Comparison of ENCODE assay signal across 10 mouse cellular contexts in genomic region chr16:10849965-10850861, GRCm38 (mm10). TPM values are rescaled to one million over a fixed set of nuclear protein-coding genes. Genes with fewer than 3 reads are reported as not detected.
DNase-seq lines count a peak whose midpoint lies in the region; ATAC-seq and TF ChIP-seq lines count a peak whose summit lies in the region.
"Had no signal": no experiment of that assay in that cellular context is flagged by ENCODE, and none has a peak within 500 bp of the region (broad histone marks: within the 10 kb centered on the region; RNA-seq: fewer than 3 reads in every experiment).

No protein-coding gene starts in this region.

- no peak overlapping the region for H3K9ac ChIP-seq in forebrain, embryonic 12.5 days
- H3K9ac ChIP-seq in embryonic facial prominence, embryonic 11.5 days (replicated peaks; ENCODE audit: low read length) = no peak overlapping the region
- no peak overlapping the region for H3K9ac ChIP-seq in intestine, embryonic 16.5 days (ENCODE audit: low read depth, low read length)
- H3K9ac ChIP-seq in limb, embryonic 15.5 days = no peak overlapping the region
- H3K9ac ChIP-seq: liver, embryonic 14.5 days had no signal

- peaks cover 16% of the 10 kb centered on the region for H3K36me3 ChIP-seq in forebrain, embryonic 10.5 days (replicated peaks)
- H3K36me3 ChIP-seq in forebrain, embryonic 12.5 days (replicated peaks) = no peaks in the 10 kb centered on the region
- no peaks in the 10 kb centered on the region for H3K36me3 ChIP-seq in embryonic facial prominence, embryonic 11.5 days (replicated peaks; ENCODE audit: control insufficient read depth, insufficient read depth, low read depth, low read length)
- no peaks in the 10 kb centered on the region for H3K36me3 ChIP-seq in intestine, embryonic 16.5 days (ENCODE audit: control insufficient read depth, insufficient read depth, low read length)
- no peaks in the 10 kb centered on the region for H3K36me3 ChIP-seq in limb, embryonic 15.5 days
- no peaks in the 10 kb centered on the region for H3K36me3 ChIP-seq in thymus, adult 2 months (ENCODE audit: control insufficient read depth, insufficient read depth, low read length)

- TF ChIP-seq CTCF in thymus, adult 2 months (IDR thresholded peaks at IDR 0.05; ENCODE audit: borderline replicate concordance, control insufficient read depth, extremely low read depth, insufficient read depth, low read length, poor library complexity) = no peak

- DNase-seq in forebrain, embryonic 10.5 days (ENCODE audit: extremely low spot score, low spot score) = no peak
- DNase-seq in Muller cell, postnatal 12 days (ENCODE audit: inconsistent ontology term) = peak; percentile 64
- DNase-seq in embryonic facial prominence, embryonic 11.5 days (ENCODE audit: low spot score) = peak; percentile 75
- peak; percentile 70 for DNase-seq in testis, postnatal 10 days (ENCODE audit: low spot score)
- no peak for DNase-seq in thymus, adult 2 months

- WGBS in forebrain, embryonic 10.5 days = 75% methylated on average over 12 of the region's 12 CpGs
- WGBS in forebrain, embryonic 12.5 days = 79% methylated on average over 12 of the region's 12 CpGs
- 38% methylated on average over 12 of the region's 12 CpGs for WGBS in embryonic facial prominence, embryonic 11.5 days
- WGBS in intestine, embryonic 16.5 days = 53% methylated on average over 12 of the region's 12 CpGs
- WGBS in limb, embryonic 15.5 days = 26% methylated on average over 12 of the region's 12 CpGs
- 74% methylated on average over 12 of the region's 12 CpGs for WGBS in thymus, adult 2 months

- TF ChIP-seq POLR2A in thymus, adult 2 months (IDR thresholded peaks at IDR 0.05; ENCODE audit: control insufficient read depth, extremely low read depth, insufficient read depth, low read length, poor library complexity) = no peak

- ATAC-seq in forebrain, embryonic 12.5 days (ENCODE audit: low FRiP score) = no peak
- ATAC-seq in embryonic facial prominence, embryonic 11.5 days (replicated peaks; ENCODE audit: insufficient number of reproducible peaks, low FRiP score, low TSS enrichment, low read depth) = no peak
- ATAC-seq in intestine, embryonic 16.5 days = peak; percentile 47
- ATAC-seq in limb, embryonic 15.5 days (ENCODE audit: insufficient number of reproducible peaks, low FRiP score, low TSS enrichment, low read depth) = peak; percentile 70

- H3K4me2 ChIP-seq in forebrain, embryonic 12.5 days = no peak overlapping the region
- no peak overlapping the region for H3K4me2 ChIP-seq in embryonic facial prominence, embryonic 11.5 days (ENCODE audit: low read depth, low read length)
- no peak overlapping the region for H3K4me2 ChIP-seq in intestine, embryonic 16.5 days (ENCODE audit: low read depth, low read length)
- H3K4me2 ChIP-seq in limb, embryonic 15.5 days = peak overlapping the region; percentile 22

- H3K9me3 ChIP-seq in forebrain, embryonic 10.5 days = no peaks in the 10 kb centered on the region
- no peaks in the 10 kb centered on the region for H3K9me3 ChIP-seq in forebrain, embryonic 12.5 days
- no peaks in the 10 kb centered on the region for H3K9me3 ChIP-seq in embryonic facial prominence, embryonic 11.5 days (replicated peaks; ENCODE audit: control insufficient read depth, low read length)
- H3K9me3 ChIP-seq in intestine, embryonic 16.5 days (ENCODE audit: control insufficient read depth, low read length) = no peaks in the 10 kb centered on the region
- H3K9me3 ChIP-seq in limb, embryonic 15.5 days = no peaks in the 10 kb centered on the region

- peaks cover 18% of the 10 kb centered on the region for H3K4me1 ChIP-seq in forebrain, embryonic 10.5 days
- H3K4me1 ChIP-seq in forebrain, embryonic 12.5 days = peaks cover 7% of the 10 kb centered on the region; the same call in 1 of the 2 replicates
- no peaks in the 10 kb centered on the region for H3K4me1 ChIP-seq in embryonic facial prominence, embryonic 11.5 days (ENCODE audit: control insufficient read depth, insufficient read depth, low read length)
- peaks cover 14% of the 10 kb centered on the region for H3K4me1 ChIP-seq in intestine, embryonic 16.5 days (ENCODE audit: control insufficient read depth, insufficient read depth, low read length)
- peaks cover 46% of the 10 kb centered on the region for H3K4me1 ChIP-seq in limb, embryonic 15.5 days
- H3K4me1 ChIP-seq in thymus, adult 2 months (replicated peaks; ENCODE audit: control insufficient read depth, insufficient read depth, low read length) = peaks cover 34% of the 10 kb centered on the region

- no peak overlapping the region for H3K4me3 ChIP-seq in forebrain, embryonic 10.5 days
- no peak overlapping the region for H3K4me3 ChIP-seq in forebrain, embryonic 12.5 days (replicated peaks)
- H3K4me3 ChIP-seq in embryonic facial prominence, embryonic 11.5 days (ENCODE audit: low read depth, low read length) = no peak overlapping the region
- H3K4me3 ChIP-seq in intestine, embryonic 16.5 days (ENCODE audit: low read length) = no peak overlapping the region
- H3K4me3 ChIP-seq in limb, embryonic 15.5 days = no peak overlapping the region
- no peak overlapping the region for H3K4me3 ChIP-seq in thymus, adult 2 months (ENCODE audit: control insufficient read depth, insufficient read depth, low read length)

- 0 out of 2 replicates have a peak overlapping the region, but pooled peaks have one; percentile 25 for H3K27ac ChIP-seq in forebrain, embryonic 10.5 days
- no peak overlapping the region for H3K27ac ChIP-seq in forebrain, embryonic 12.5 days
- 0 out of 2 replicates have a peak overlapping the region, but pooled peaks have one; percentile 2 for H3K27ac ChIP-seq in embryonic facial prominence, embryonic 11.5 days (replicated peaks; ENCODE audit: low read depth, low read length)
- H3K27ac ChIP-seq in intestine, embryonic 16.5 days (ENCODE audit: low read length) = peak overlapping the region; percentile 37
- H3K27ac ChIP-seq in limb, embryonic 15.5 days = peak overlapping the region; percentile 93
- no peak overlapping the region for H3K27ac ChIP-seq in thymus, adult 2 months (ENCODE audit: control insufficient read depth, insufficient read depth, low read length)
- H3K27ac ChIP-seq: liver, embryonic 14.5 days had no signal

- H3K27me3 ChIP-seq in forebrain, embryonic 10.5 days (ENCODE audit: poor library complexity, severe bottlenecking) = no peaks in the 10 kb centered on the region
- H3K27me3 ChIP-seq in forebrain, embryonic 12.5 days = no peaks in the 10 kb centered on the region
- no peaks in the 10 kb centered on the region for H3K27me3 ChIP-seq in embryonic facial prominence, embryonic 11.5 days (ENCODE audit: control insufficient read depth, insufficient read depth, low read length)
- H3K27me3 ChIP-seq in intestine, embryonic 16.5 days (replicated peaks; ENCODE audit: control insufficient read depth, insufficient read depth, low read length) = no peaks in the 10 kb centered on the region
- no peaks in the 10 kb centered on the region for H3K27me3 ChIP-seq in limb, embryonic 15.5 days
- no peaks in the 10 kb centered on the region for H3K27me3 ChIP-seq in thymus, adult 2 months (ENCODE audit: control insufficient read depth, insufficient read depth, low read length)

RNA-seq across cellular contexts. Expression of gene Rmi2, which starts 15.4 kb away (rescaled TPM):
- polyA plus RNA-seq in forebrain, embryonic 10.5 days (2016; fragmentation: Nextera tagmentation; extraction: Ambion mirVana) = 5.0 and 5.2 TPM in 2 replicates
- polyA plus RNA-seq in forebrain, embryonic 12.5 days (2016; fragmentation: Nextera tagmentation; extraction: Ambion mirVana) = 3.1 and 4.0 TPM in 2 replicates
- 2.7 and 2.9 TPM in 2 replicates for polyA plus RNA-seq in embryonic facial prominence, embryonic 11.5 days (2014; fragmentation: Nextera tagmentation; extraction: Ambion mirVana)
- 2.4 and 2.7 TPM in 2 replicates for polyA plus RNA-seq in intestine, embryonic 16.5 days (2015; fragmentation: Nextera tagmentation; extraction: Ambion mirVana)
- 2.8 and 3.0 TPM in 2 replicates for polyA plus RNA-seq in limb, embryonic 15.5 days (2015; fragmentation: Nextera tagmentation; extraction: Ambion mirVana)
- polyA plus RNA-seq in thymus, adult 2 months (2012; rRNA removed) = 23.0 and 59.4 TPM in 2 replicates

RNA-seq across cellular contexts. Expression of gene Gm11172, which starts 37.5 kb away (rescaled TPM):
- not detected in 2 replicates for polyA plus RNA-seq in forebrain, embryonic 10.5 days (2016; fragmentation: Nextera tagmentation; extraction: Ambion mirVana)
- polyA plus RNA-seq in forebrain, embryonic 12.5 days (2016; fragmentation: Nextera tagmentation; extraction: Ambion mirVana) = not detected in 2 replicates
- polyA plus RNA-seq in embryonic facial prominence, embryonic 11.5 days (2014; fragmentation: Nextera tagmentation; extraction: Ambion mirVana) = not detected in 2 replicates
- not detected in 2 replicates for polyA plus RNA-seq in intestine, embryonic 16.5 days (2015; fragmentation: Nextera tagmentation; extraction: Ambion mirVana)
- not detected in 2 replicates for polyA plus RNA-seq in limb, embryonic 15.5 days (2015; fragmentation: Nextera tagmentation; extraction: Ambion mirVana)
- not detected in 2 replicates for polyA plus RNA-seq in thymus, adult 2 months (2012; rRNA removed)
- polyA plus RNA-seq: C2C12; liver, embryonic 14.5 days had no signal

RNA-seq across cellular contexts. Expression of gene Prm1, which starts 44.6 kb away (rescaled TPM):
- not detected in 2 replicates for polyA plus RNA-seq in forebrain, embryonic 10.5 days (2016; fragmentation: Nextera tagmentation; extraction: Ambion mirVana)
- not detected in 2 replicates for polyA plus RNA-seq in forebrain, embryonic 12.5 days (2016; fragmentation: Nextera tagmentation; extraction: Ambion mirVana)
- not detected in 2 replicates for polyA plus RNA-seq in embryonic facial prominence, embryonic 11.5 days (2014; fragmentation: Nextera tagmentation; extraction: Ambion mirVana)
- polyA plus RNA-seq in intestine, embryonic 16.5 days (2015; fragmentation: Nextera tagmentation; extraction: Ambion mirVana) = 0.44 TPM in 1 of 2 replicates, not detected in the other
- 0.50 TPM in 1 of 2 replicates, not detected in the other for polyA plus RNA-seq in limb, embryonic 15.5 days (2015; fragmentation: Nextera tagmentation; extraction: Ambion mirVana)
- polyA plus RNA-seq in thymus, adult 2 months (2012; rRNA removed) = 0.96 and 6.1 TPM in 2 replicates
- polyA plus RNA-seq: C2C12; liver, embryonic 14.5 days had no signal

RNA-seq across cellular contexts. Expression of gene Prm2, which starts 54.3 kb away (rescaled TPM):
- not detected in 2 replicates for polyA plus RNA-seq in forebrain, embryonic 10.5 days (2016; fragmentation: Nextera tagmentation; extraction: Ambion mirVana)
- not detected in 2 replicates for polyA plus RNA-seq in forebrain, embryonic 12.5 days (2016; fragmentation: Nextera tagmentation; extraction: Ambion mirVana)
- polyA plus RNA-seq in embryonic facial prominence, embryonic 11.5 days (2014; fragmentation: Nextera tagmentation; extraction: Ambion mirVana) = not detected in 2 replicates
- not detected in 2 replicates for polyA plus RNA-seq in intestine, embryonic 16.5 days (2015; fragmentation: Nextera tagmentation; extraction: Ambion mirVana)
- not detected in 2 replicates for polyA plus RNA-seq in limb, embryonic 15.5 days (2015; fragmentation: Nextera tagmentation; extraction: Ambion mirVana)
- polyA plus RNA-seq in thymus, adult 2 months (2012; rRNA removed) = 0.50 and 7.0 TPM in 2 replicates
- polyA plus RNA-seq: C2C12; liver, embryonic 14.5 days had no signal

RNA-seq across cellular contexts. Expression of gene Prm3, which starts 59.5 kb away (rescaled TPM):
- polyA plus RNA-seq in forebrain, embryonic 10.5 days (2016; fragmentation: Nextera tagmentation; extraction: Ambion mirVana) = not detected in 2 replicates
- polyA plus RNA-seq in forebrain, embryonic 12.5 days (2016; fragmentation: Nextera tagmentation; extraction: Ambion mirVana) = not detected in 2 replicates
- not detected in 2 replicates for polyA plus RNA-seq in embryonic facial prominence, embryonic 11.5 days (2014; fragmentation: Nextera tagmentation; extraction: Ambion mirVana)
- polyA plus RNA-seq in intestine, embryonic 16.5 days (2015; fragmentation: Nextera tagmentation; extraction: Ambion mirVana) = not detected in 2 replicates
- not detected in 2 replicates for polyA plus RNA-seq in limb, embryonic 15.5 days (2015; fragmentation: Nextera tagmentation; extraction: Ambion mirVana)
- not detected in 2 replicates for polyA plus RNA-seq in thymus, adult 2 months (2012; rRNA removed)
- polyA plus RNA-seq: C2C12; liver, embryonic 14.5 days had no signal

Comparison
In these comparisons a context has a peak if more than half of its experiments do, and no peak if none do; other contexts are left out.
1. H3K27ac ChIP-seq: peak in forebrain, embryonic 10.5 days (single experiment), embryonic facial prominence, embryonic 11.5 days (single experiment), intestine, embryonic 16.5 days (single experiment) and limb, embryonic 15.5 days (single experiment); none in forebrain, embryonic 12.5 days (single experiment) and thymus, adult 2 months (single experiment).
2. DNase-seq: peak in Muller cell, postnatal 12 days (single experiment), embryonic facial prominence, embryonic 11.5 days (single experiment) and testis, postnatal 10 days (single experiment); none in forebrain, embryonic 10.5 days (single experiment) and thymus, adult 2 months (single experiment).
3. ATAC-seq: peak in intestine, embryonic 16.5 days (single experiment) and limb, embryonic 15.5 days (single experiment); none in forebrain, embryonic 12.5 days (single experiment) and embryonic facial prominence, embryonic 11.5 days (single experiment).